Mouse (Mus musculus) lung, postnatal 0 days (tissue): Measurements from ENCODE around the gene D13Ertd608e.

Experiments
- CTCF ChIP-seq: IDR thresholded peaks from 2 replicates; pipeline ENCODE4 v1.5.1; 2016; ENCODE audit warnings: antibody characterized with exemption, mild to moderate bottlenecking
- EP300 ChIP-seq: IDR thresholded peaks from 2 replicates; pipeline ENCODE4 v1.6.1; 2016; ENCODE audit warnings: antibody characterized with exemption, mild to moderate bottlenecking, control low read depth

DNA sequence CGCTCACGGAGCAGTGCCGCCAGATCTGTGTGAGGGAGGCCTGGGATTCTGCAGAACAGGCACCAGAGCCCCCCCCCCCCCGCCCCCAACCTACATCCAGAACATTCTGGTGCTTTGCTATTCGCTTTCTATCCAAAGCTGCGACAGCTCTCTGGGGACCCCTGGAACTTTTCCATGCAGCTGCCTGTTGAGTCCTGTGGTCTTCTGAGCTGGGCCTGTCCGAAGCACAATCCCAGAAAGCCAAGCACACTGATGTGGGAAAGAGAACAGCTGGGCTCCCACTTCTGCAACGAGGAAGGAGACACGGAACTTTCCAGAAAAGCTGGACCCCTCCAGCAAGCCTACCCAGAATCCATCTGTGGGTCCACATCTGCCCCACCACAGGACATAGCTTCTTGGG, 25.8 kb upstream of the D13Ertd608e start:
- no peak for TF ChIP-seq CTCF
- no peak for TF ChIP-seq EP300
